Mouse (Mus musculus) left cerebral cortex, postnatal 25 days (tissue): ENCODE data around the gene Eef1a1. TPM values are rescaled to one million over a fixed set of nuclear protein-coding genes. Genes with fewer than 3 reads are reported as not detected.

Source experiments
- DNase-seq, 2 experiments: peaks; one replicate each; pipeline ENCODE4 v3.0.0; 2022; ENCODE audit warnings: low spot score in 2 of 2, mixed read lengths in 1 of 2
- intact Hi-C: fragments of 180-260 bp; cut with DNase I; formaldehyde crosslinking; loops from one replicate; pipeline ENCODE4 v1.15.1; 2025
- microRNA-seq, 2 experiments: library from miRNA; unstranded; fragments of <30 nt; microRNA quantifications; one replicate each; pipeline ENCODE4 v1.2.0; 2022
- total RNA-seq, 2 experiments: library from RNA; stranded (reverse); gene quantifications; 2 replicates each; pipeline ENCODE4 v1.2.3; 2021

The Eef1a1 gene
- total RNA-seq, 2 experiments from 2014 or later: 2,219 to 2,332 TPM

- intact Hi-C loops: loop anchor here (5.0 kb wide), 1 partner anchor 45 kb away; the partner anchor contains the start of gene Ddx43
- peak; percentile 21 to 41 for DNase-seq
Observed at GRCm38 (mm10) chr9:78442579-78443392, 46.2 kb downstream of the Eef1a1 start, which contains the start of gene Cgas. Cgas (minus strand) TSS chr9:78443237.

DNA sequence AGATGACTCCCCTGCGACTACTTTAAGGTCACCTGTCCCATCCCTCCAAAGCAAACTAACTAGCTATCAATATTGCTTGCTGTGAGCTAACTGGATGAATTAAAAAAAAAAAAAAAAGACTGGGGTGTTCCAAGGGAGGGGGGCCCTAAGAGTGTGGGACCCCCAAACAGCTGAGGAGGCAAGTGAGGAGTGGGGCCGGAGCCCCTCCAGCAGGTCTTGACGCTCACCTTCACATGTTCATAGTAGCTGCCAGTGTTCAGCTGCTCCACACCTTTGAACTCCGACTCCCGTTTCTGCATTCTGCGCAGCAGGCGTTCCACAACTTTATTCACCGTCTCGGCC is 46.7 kb downstream of the Eef1a1 start:
- no peak for DNase-seq
- intact Hi-C loops: loop anchor here (5.0 kb wide), 1 partner anchor 45 kb away; the partner anchor contains the start of gene Ddx43

- intact Hi-C loops: no loop called here
- no peak for DNase-seq
Observed at GRCm38 (mm10) chr9:78439426-78439825, 49.5 kb downstream of the Eef1a1 start.

DNA sequence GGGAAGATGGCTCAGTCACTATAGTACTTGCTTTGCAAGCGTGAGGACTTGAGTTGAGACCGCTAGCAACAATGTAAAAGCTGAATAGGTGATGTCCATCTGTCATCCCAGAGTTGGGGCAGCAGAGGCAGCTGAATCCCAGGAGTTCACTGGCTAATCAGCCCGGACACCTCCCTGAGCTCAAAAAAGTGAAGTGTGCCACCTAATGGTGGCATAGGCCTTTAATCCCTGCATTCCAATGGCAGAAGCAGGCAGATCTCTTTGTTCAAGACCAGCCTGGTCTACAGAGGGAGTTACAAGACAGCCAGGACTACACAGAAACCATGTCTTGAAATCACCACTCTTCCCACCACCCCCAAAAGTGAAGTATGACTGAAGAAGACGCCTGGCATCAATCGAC is 56.5 kb downstream of the Eef1a1 start:
- no peak for DNase-seq
- intact Hi-C loops: loop anchor here (5.0 kb wide), 1 partner anchor 75 kb away; the partner anchor contains the start of gene Gsta2

DNA sequence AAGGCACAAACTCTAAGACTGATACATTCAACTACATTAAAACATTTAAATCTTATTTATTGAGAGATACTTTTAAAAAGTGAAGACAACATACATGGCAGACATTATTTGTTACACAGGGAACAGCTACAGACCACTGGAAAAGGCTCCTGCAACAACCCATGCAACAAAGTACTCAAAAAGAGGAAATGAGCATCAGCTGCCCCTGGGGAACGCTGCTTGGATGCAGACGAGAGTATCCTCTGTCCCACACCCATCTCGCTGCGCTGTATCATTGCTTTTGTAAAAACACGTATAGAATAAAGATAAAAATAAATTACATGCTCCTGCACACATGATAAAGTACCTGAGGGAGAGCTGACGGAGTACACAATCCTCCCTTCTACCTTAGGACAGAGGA is 58.5 kb downstream of the Eef1a1 start:
- no peak for DNase-seq
- intact Hi-C loops: loop anchor here (5.0 kb wide), 1 partner anchor 73 kb away; the partner anchor contains the start of gene Gsta2

DNA sequence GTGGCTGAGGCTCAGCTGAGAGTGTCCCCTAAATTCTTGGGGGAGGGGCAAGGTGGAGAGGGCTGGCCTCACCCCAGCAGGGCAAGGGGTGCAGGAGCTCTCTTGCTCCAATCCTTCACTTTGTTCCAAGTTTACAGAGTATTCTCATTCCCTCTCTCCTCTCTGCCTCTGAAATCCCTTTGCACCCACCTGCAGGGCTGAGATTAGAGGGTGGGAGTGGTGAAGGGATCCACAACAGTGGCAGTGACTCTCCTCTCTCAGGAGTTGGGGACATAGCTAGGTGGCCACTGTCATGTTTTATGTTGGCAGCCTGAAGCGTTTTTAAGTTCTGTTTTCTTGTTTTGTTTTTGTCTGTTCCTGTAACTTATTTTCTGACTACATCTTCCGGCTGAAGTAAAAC is 59.4 kb downstream of the Eef1a1 start:
- intact Hi-C loops: no loop called here
- no peak for DNase-seq

DNA sequence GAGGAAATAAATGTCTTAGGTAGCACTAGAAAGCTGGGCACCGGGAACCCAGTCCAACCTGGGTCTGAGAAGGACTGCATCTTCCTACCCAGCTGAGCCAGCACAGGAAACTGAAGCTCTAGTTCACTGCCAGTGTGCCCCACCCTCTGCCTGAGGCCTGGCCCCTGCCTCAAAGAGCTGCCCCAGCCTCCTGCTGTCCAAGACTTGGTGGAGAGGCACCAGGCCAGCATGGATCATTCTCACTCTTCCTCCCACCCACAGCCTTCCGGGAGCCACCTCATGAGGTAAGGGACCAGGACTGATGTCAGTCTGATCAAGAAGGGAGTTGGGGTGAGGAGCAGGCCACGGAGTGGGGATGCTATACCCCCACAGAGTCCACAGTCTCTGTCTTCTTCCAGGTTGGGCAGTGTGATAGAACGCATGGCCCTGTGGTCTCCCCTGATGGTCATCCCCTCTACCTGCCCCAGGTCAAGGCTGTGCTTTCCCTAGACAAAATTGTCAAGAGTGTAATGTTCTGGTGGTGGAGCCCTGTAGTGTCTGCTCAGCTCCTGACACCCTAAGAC is 60.0 kb downstream of the Eef1a1 start:
- no peak for DNase-seq
- intact Hi-C loops: no loop called here

Small RNA genes within 50 kb of the gene (microRNA-seq; reads per million reads assigned to microRNA genes)
- gene Gm26377: 0 reads per million in 2 experiments

Other genes with a start within 250 kb of the Eef1a1 start
- gene Gm3776, start 232.0 kb downstream of the Eef1a1 start, total RNA-seq: not detected
- not detected for gene Gm10639, start 199.2 kb downstream of the Eef1a1 start, total RNA-seq
- gene Omt2a, start 174.4 kb downstream of the Eef1a1 start, total RNA-seq: not detected
- gene Omt2b, start 161.6 kb downstream of the Eef1a1 start, total RNA-seq: not detected
- gene Gsta2, start 133.4 kb downstream of the Eef1a1 start, total RNA-seq: under 1 TPM in 1 of 2 experiments, not detected in 1; 0.43 TPM
- gene Dppa5a, start 121.0 kb downstream of the Eef1a1 start, total RNA-seq: not detected
- gene Ooep, start 110.4 kb downstream of the Eef1a1 start, total RNA-seq: under 1 TPM in 1 of 2 experiments, not detected in 1; 0.16 TPM
- gene Ddx43, start 93.4 kb downstream of the Eef1a1 start, total RNA-seq: under 1 TPM in 1 of 2 experiments, not detected in 1; 0.14 TPM
- gene Cgas, start 45.9 kb downstream of the Eef1a1 start, total RNA-seq: under 1 TPM; 0.48 to 0.53 TPM
- gene Mto1, start 40.9 kb downstream of the Eef1a1 start, total RNA-seq: 10 to 100 TPM; 26.0 to 29.5 TPM
- under 1 TPM; 0.66 to 0.73 TPM for gene Gm17324, start 40.4 kb downstream of the Eef1a1 start, total RNA-seq
- 10 to 100 TPM; 18.2 to 18.5 TPM for gene Slc17a5, start 98.9 kb upstream of the Eef1a1 start, total RNA-seq
- under 1 TPM; 0.57 to 0.76 TPM for gene Cd109, start 126.4 kb upstream of the Eef1a1 start, total RNA-seq